Mouse (Mus musculus) G1E (cell line): ENCODE data around the gene Yjefn3. TPM values are rescaled to one million over a fixed set of nuclear protein-coding genes. Genes with fewer than 3 reads are reported as not detected.

Source experiments
- ATAC-seq: 2 replicates; pipeline ENCODE4 v1.8.0; 2016; ENCODE audit warnings: mild to moderate bottlenecking; ENCODE audit not compliant: insufficient number of reproducible peaks, poor library complexity, low FRiP score, severe bottlenecking; ENCODE audit errors: extremely low read depth
- DNase-seq: peaks from one replicate; pipeline ENCODE4 v3.0.0; 2012; ENCODE audit warnings: low spot score
- H3K27me3 ChIP-seq: 2 replicates; pipeline ENCODE4 v1.6.1; 2012; ENCODE audit warnings: mild to moderate bottlenecking, low read length, inconsistent platforms; ENCODE audit not compliant: insufficient read depth
- H3K36me3 ChIP-seq: replicated peaks from 2 replicates; pipeline ENCODE3; 2012; ENCODE audit warnings: mild to moderate bottlenecking, inconsistent platforms
- H3K4me1 ChIP-seq: 2 replicates; pipeline ENCODE4 v1.6.1; 2012; ENCODE audit warnings: low read depth, low read length, inconsistent platforms, mixed read lengths; ENCODE audit not compliant: insufficient read depth
- H3K4me3 ChIP-seq: 2 replicates; pipeline ENCODE4 v1.5.1; 2012; ENCODE audit warnings: low read depth, mild to moderate bottlenecking, inconsistent platforms, low read length, moderate library complexity, mixed read lengths
- H3K9me3 ChIP-seq: replicated peaks from 2 replicates; pipeline ENCODE4 v1.6.1; 2012; ENCODE audit warnings: inconsistent platforms
- CTCF ChIP-seq: IDR thresholded peaks from 2 replicates; pipeline ENCODE4 v1.5.1; 2012; ENCODE audit warnings: low read depth, low read length, inconsistent platforms, mixed read lengths
- GATA1 ChIP-seq: IDR thresholded peaks from 2 replicates; pipeline ENCODE4 v1.6.1; 2012; ENCODE audit warnings: borderline replicate concordance, low read length, inconsistent platforms, mixed read lengths
- GATA2 ChIP-seq: IDR thresholded peaks from 2 replicates; pipeline ENCODE4 v1.6.1; 2012; ENCODE audit warnings: low read depth, low read length, inconsistent platforms, borderline replicate concordance
- POLR2AphosphoS5 ChIP-seq: IDR thresholded peaks from 2 replicates; pipeline ENCODE4 v1.6.1; 2012; ENCODE audit warnings: low read depth, low read length, inconsistent platforms; ENCODE audit not compliant: insufficient replicate concordance
- TAL1 ChIP-seq: conservative IDR thresholded peaks from 2 replicates; pipeline ENCODE4 v1.6.1; 2012; ENCODE audit warnings: low read depth, low read length, inconsistent platforms, mixed read lengths
- polyA plus RNA-seq: library from polyadenylated mRNA; stranded (reverse); fragments of >175 nt; gene quantifications from 2 replicates; pipeline ENCODE4 v1.2.3, GENCODE M21; 2012
- total RNA-seq, 2 experiments: library from RNA; stranded (forward) in 1 of 2; stranded (reverse) in 1 of 2; fragments of 200-1000 nt in 1 of 2; fragments of >200 nt in 1 of 2; fragmentation: Nextera tagmentation in 1 of 2; gene quantifications; 2 replicates each; pipeline ENCODE4 v1.2.3; 2014 to 2017

Gene Yjefn3
- total and polyA plus RNA-seq, 3 experiments = 1.8 to 2.1 TPM; not detected in 1

DNA sequence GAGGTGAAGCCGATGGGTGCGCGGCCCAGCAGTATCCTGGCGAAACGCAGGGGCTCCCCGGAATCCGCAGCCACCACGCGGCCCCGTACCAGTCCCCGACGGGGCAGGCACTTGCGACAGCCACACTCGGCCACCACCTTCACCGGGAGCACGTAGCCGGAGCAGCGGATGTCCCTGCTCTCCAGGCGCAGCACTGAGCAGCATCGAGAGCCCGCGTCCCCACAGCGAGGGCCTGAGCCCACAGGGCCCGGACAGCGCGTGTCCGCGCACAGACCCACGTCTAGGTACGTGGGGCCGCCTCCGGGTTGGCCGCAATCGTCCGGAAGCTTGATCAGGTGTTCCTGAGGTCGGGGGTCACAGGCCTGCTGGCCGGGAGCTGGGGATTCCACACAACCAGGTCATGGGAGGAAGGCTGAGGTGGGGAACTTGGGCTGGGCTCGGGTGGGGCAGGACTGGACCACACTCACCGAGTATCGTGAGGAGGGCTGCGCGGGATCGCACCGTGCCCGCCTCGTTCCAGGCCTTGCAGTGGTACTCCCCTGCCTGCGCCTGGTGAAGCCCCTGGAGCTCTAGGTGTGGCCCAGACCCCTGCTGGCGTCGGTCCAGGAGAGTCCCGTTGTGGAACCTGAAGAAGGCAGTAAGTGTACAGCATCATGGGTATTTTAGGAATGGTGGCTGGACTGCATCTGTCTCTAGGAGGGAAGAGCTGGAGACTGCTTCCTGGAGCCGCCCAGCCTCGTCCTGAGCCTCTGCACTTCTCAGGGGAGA is 19.5 kb downstream of the Yjefn3 start:
- Histone ChIP-seq H3K4me1 (no peaks in the 10 kb centered on the region; the same call in 1 of the 2 replicates), H3K27me3 (peaks cover 15% of the 10 kb centered on the region; the same call in 1 of the 2 replicates), H3K36me3 (no peaks in the 10 kb centered on the region), H3K9me3 (peaks cover 72% of the 10 kb centered on the region), H3K4me3 (peak overlapping the region; percentile 37; the same call in 1 of the 2 replicates)
- ATAC-seq (no peak), DNase-seq (no peak)
- TF ChIP-seq GATA1 = no peak
- TF ChIP-seq TAL1 = no peak
- TF ChIP-seq CTCF = no peak
- no peak for TF ChIP-seq POLR2AphosphoS5
- TF ChIP-seq GATA2 = no peak

DNA sequence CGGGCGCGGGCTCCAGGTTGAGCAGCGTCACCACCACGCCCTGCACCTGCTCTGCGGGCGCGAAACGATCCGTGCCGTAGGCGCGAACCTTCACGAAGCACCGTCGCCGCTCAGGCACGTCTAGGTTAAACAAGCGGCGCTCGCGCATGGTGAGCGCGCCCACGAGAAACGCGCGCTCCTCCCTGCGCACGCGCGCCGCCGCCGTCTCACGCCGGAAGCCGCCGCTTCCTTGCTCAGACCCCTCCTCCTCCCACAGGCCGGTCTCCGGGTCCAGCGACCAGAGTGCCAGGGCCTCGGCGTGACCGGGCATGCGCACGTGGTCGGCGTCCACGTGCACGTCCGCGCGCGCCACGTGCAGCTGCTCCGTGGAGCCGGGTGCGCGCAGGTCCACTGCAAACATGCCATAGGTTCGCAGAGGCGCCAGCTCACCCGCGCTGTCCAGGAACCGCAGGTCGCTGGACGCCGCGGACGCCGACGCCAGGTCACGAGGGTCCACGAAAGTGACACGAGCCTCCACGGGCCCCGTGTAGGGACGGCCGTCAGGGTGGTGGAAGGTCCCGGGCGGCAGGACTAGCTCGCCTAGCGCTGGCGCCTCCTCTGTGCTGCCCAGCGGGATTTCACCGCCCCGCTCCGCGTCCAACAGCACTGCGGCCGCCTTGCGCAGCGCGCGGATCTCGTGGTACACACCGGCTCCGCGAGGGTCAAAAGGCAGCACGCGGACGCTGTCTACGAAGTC is 20.3 kb downstream of the Yjefn3 start:
- H3K36me3 ChIP-seq = no peaks in the 10 kb centered on the region
- H3K4me3 ChIP-seq = peak overlapping the region; percentile 45; the same call in 1 of the 2 replicates
- H3K9me3 ChIP-seq = peaks cover 67% of the 10 kb centered on the region
- TF ChIP-seq GATA2 = no peak
- TF ChIP-seq CTCF = no peak
- no peak for DNase-seq
- peaks cover 16% of the 10 kb centered on the region; the same call in 1 of the 2 replicates for H3K27me3 ChIP-seq
- no peaks in the 10 kb centered on the region; the same call in 1 of the 2 replicates for H3K4me1 ChIP-seq
- no peak for ATAC-seq

DNA sequence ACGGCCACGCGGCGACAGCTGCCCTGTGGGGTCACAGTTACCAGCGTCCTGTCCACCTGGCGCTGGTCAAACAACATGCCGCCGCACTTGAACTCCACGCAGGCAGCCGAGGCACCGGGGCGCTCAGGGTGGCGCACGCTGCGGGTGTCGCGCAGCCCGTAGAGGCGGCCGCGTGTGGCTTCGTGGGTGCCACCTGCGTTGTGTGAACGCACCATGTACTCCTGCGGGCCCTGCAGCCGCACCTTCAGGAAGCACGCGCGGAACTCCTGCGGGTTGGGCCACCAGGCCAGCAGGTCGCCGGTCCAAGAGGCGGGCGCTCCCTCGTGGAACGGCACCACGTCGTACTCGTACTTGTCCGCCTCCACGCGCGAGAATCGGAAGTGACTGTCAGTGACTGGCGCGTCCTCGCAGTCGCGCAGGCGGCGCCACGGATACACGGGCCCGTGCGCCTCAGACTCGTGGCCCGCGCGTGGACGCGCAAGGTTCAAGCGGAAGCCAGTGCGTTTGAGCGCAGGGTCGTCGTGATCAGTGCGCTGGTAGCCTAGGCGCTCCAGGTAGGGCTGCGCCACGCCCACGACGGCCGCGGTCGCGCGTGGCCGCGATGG is 21.1 kb downstream of the Yjefn3 start:
- ATAC-seq (no peak), DNase-seq (no peak)
- Histone ChIP-seq H3K9me3 (peaks cover 65% of the 10 kb centered on the region), H3K4me1 (peaks cover 3% of the 10 kb centered on the region; the same call in 1 of the 2 replicates), H3K36me3 (no peaks in the 10 kb centered on the region), H3K4me3 (peak overlapping the region; percentile 45; the same call in 1 of the 2 replicates), H3K27me3 (peaks cover 15% of the 10 kb centered on the region; the same call in 1 of the 2 replicates)
- TF ChIP-seq CTCF (no peak), GATA1 (no peak), GATA2 (no peak), POLR2AphosphoS5 (no peak), TAL1 (no peak)

DNA sequence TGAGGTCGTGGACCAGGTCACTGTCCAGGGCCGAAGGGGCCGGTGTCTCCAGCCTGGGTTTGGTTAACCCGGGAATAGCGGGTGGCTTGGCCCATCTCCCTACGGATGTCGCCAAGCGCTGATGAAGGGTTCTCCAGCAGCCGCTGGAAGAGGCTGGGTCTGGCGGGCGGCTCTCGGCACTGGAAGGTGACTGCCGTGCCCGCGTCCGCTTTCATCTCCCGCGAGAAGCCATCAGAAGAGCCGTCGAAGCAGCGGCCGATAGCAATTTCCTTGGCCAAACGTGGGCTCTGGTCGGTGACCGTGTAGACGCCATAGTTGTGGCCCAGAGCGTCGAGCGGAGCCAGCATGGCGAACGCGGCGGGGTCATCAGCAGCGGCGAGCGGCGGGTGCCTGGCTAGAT is 21.7 kb downstream of the Yjefn3 start:
- DNase-seq (no peak), ATAC-seq (no peak)
- no peak for TF ChIP-seq TAL1
- no peak for TF ChIP-seq CTCF
- TF ChIP-seq GATA1 = no peak
- TF ChIP-seq GATA2 = no peak
- no peak for TF ChIP-seq POLR2AphosphoS5
- H3K27me3 ChIP-seq = peaks cover 19% of the 10 kb centered on the region; the same call in 1 of the 2 replicates
- H3K9me3 ChIP-seq = peaks cover 60% of the 10 kb centered on the region
- H3K36me3 ChIP-seq = no peaks in the 10 kb centered on the region
- peak overlapping the region; percentile 45; the same call in 1 of the 2 replicates for H3K4me3 ChIP-seq
- peaks cover 4% of the 10 kb centered on the region; the same call in 1 of the 2 replicates for H3K4me1 ChIP-seq

DNA sequence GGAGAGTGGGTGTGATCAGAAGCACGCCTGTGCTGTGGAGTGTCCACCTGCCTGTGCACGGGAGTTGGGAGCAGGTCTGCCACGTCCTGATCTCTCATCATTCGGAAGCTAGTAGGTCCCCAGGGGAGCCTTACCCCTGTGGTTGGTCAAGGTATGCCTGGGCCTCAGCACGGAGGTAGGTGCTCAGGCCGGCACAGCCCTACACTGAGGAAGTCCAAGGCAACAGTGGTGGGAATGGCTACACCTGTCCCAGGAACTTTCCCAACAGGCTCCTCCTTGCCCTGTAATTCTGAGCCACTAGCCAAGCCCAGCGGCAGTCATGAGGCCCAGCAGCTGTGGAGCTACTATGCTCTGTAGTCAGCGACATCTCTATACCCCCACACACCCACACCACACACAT is 22.8 kb downstream of the Yjefn3 start:
- ATAC-seq (no peak), DNase-seq (no peak)
- TF ChIP-seq GATA2 (no peak), TAL1 (no peak)
- peaks cover 4% of the 10 kb centered on the region; the same call in 1 of the 2 replicates for H3K4me1 ChIP-seq
- H3K4me3 ChIP-seq = no peak overlapping the region
- peaks cover 17% of the 10 kb centered on the region; the same call in 1 of the 2 replicates for H3K27me3 ChIP-seq
- peaks cover 52% of the 10 kb centered on the region for H3K9me3 ChIP-seq
- H3K36me3 ChIP-seq = no peaks in the 10 kb centered on the region

DNA sequence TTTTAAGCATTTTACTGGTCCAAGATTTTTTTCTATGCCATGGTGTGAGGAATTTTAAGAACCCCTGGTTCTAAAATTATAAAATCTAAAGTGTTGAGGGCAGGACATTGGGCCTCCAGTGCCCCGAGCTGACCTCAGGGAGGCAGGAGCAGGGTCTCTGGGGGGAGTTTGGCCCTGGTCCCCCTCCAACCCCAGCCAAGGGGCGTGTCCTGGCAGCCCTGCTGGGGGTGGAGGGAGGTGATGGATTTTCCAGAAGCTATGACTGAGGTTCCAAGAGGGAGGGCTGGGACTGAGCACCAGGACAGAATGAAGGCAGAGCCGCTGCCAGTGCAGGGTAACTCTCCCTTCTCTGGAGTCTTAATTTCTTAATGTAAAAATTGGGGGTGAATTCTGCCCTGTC is 24.5 kb downstream of the Yjefn3 start:
- no peaks in the 10 kb centered on the region for H3K36me3 ChIP-seq
- peaks cover 35% of the 10 kb centered on the region for H3K9me3 ChIP-seq
- no peak overlapping the region for H3K4me3 ChIP-seq
- DNase-seq (no peak), ATAC-seq (no peak)
- peaks cover 15% of the 10 kb centered on the region; the same call in 1 of the 2 replicates for H3K27me3 ChIP-seq
- TF ChIP-seq GATA1 (no peak), CTCF (no peak), POLR2AphosphoS5 (no peak)
- H3K4me1 ChIP-seq = peaks cover 8% of the 10 kb centered on the region
